Mouse (Mus musculus) limb, embryonic 15.5 days (tissue): ENCODE measurements around the gene Cck. TPM values are rescaled to one million over a fixed set of nuclear protein-coding genes. Genes with fewer than 3 reads are reported as not detected.
"Not testable (repeated sequence)": the region's sequence is repeated elsewhere in the genome, so short reads cannot be mapped to it uniquely, and the experiment has no call there.

Experiments
- ATAC-seq: fragments of 200-750 bp; cut with Nextera tagmentation; 2 replicates; pipeline ENCODE4 v1.8.0; 2017; ENCODE audit warnings: low read depth, moderate TSS enrichment; ENCODE audit not compliant: insufficient number of reproducible peaks, low FRiP score, low TSS enrichment
- H3K27ac ChIP-seq: fragments of 300-500 bp; sonication (generic); 2 replicates; pipeline ENCODE4 v1.5.1; 2015; ENCODE audit warnings: moderate library complexity, mild to moderate bottlenecking, inconsistent platforms
- H3K27me3 ChIP-seq: fragments of 300-500 bp; sonication (generic); 2 replicates; pipeline ENCODE4 v1.6.1; 2015; ENCODE audit warnings: inconsistent platforms
- H3K36me3 ChIP-seq: fragments of 300-500 bp; sonication (generic); 2 replicates; pipeline ENCODE4 v1.6.1; 2015; ENCODE audit warnings: inconsistent platforms
- H3K4me1 ChIP-seq: fragments of 300-500 bp; sonication (generic); 2 replicates; pipeline ENCODE4 v1.6.1; 2015; ENCODE audit warnings: inconsistent platforms
- H3K4me2 ChIP-seq: fragments of 300-500 bp; sonication (generic); 2 replicates; pipeline ENCODE4 v1.6.1; 2015; ENCODE audit warnings: mild to moderate bottlenecking, inconsistent platforms
- H3K4me3 ChIP-seq: fragments of 300-500 bp; sonication (generic); 2 replicates; pipeline ENCODE4 v1.5.1; 2015; ENCODE audit warnings: mild to moderate bottlenecking, inconsistent platforms
- H3K9ac ChIP-seq: fragments of 300-500 bp; sonication (generic); 2 replicates; pipeline ENCODE4 v1.6.1; 2015; ENCODE audit warnings: inconsistent platforms
- H3K9me3 ChIP-seq: fragments of 300-500 bp; sonication (generic); 2 replicates; pipeline ENCODE4 v1.6.1; 2016; ENCODE audit warnings: inconsistent platforms
- WGBS: fragments of 180-500 bp; shearing (Covaris S2); methylation state at CpG from one replicate; pipeline ENCODE4 v1.1.7; 2015; 5-methylcytosine and 5-hydroxymethylcytosine counted together
- polyA plus RNA-seq: library from polyadenylated mRNA; unstranded; fragments of >200 nt; fragmentation: Nextera tagmentation; extraction: Ambion mirVana; gene quantifications from 2 replicates; pipeline ENCODE4 v1.2.1, GENCODE M21; 2015

Gene Cck
- polyA plus RNA-seq, 1 experiment from 2014 or later = 4.8 TPM

DNA sequence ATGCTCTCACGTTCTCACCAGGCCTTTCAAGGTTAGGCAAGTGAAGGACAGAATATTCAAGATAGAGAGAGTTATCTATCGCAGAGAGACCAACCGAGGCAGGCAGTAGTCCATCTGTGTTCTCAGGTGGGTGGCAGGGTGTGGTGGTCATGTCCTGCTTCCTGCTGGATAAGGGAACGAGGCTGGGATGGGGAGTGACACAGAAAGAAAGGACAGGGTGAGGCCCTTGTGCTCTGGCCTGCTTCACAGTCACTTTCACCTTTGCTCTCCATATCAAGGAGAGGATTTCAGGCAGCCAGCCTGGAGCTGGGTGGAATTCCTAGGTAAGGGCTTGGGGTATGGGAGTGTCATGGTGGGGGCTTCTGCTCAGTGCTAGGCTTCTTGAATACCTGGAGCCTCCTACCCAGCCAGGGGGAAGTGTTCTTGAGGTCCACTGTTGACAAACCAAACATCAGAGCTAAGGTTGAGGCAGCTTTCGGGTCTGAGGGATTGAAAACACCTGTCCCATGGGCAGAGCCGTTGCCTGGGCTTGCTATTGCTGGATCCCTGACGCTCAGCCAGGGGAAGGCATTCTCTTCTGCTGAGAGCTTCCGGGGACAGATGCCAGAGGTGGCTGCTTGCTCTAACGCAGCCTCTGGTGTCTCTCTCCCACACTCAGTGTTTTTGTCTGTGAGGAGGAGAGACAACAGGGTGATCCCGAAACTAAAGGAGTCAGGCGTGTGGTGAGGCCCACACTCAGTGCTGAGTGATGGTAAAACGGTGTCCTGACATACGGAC lies 38.6 kb downstream of the Cck start:
- peaks cover 84% of the 10 kb centered on the region for H3K36me3 ChIP-seq
- no peak overlapping the region for H3K4me3 ChIP-seq
- ATAC-seq = no peak
- H3K9ac ChIP-seq = no peak overlapping the region
- no peaks in the 10 kb centered on the region for H3K27me3 ChIP-seq
- no peaks in the 10 kb centered on the region for H3K4me1 ChIP-seq
- H3K27ac ChIP-seq = no peak overlapping the region
- no peaks in the 10 kb centered on the region for H3K9me3 ChIP-seq
- WGBS = 81% methylated on average over 13 of the region's 13 CpGs
- no peak overlapping the region for H3K4me2 ChIP-seq

GRCm38 (mm10) chr9:121454891-121455290 lies 40.6 kb downstream of the Cck start:
- WGBS = 76% methylated on average over 3 of the region's 3 CpGs
- Histone ChIP-seq H3K27ac (no peak overlapping the region), H3K36me3 (peaks cover 76% of the 10 kb centered on the region), H3K4me1 (no peaks in the 10 kb centered on the region), H3K4me2 (no peak overlapping the region), H3K27me3 (no peaks in the 10 kb centered on the region), H3K9ac (no peak overlapping the region), H3K9me3 (no peaks in the 10 kb centered on the region), H3K4me3 (no peak overlapping the region)
- ATAC-seq = no peak

DNA sequence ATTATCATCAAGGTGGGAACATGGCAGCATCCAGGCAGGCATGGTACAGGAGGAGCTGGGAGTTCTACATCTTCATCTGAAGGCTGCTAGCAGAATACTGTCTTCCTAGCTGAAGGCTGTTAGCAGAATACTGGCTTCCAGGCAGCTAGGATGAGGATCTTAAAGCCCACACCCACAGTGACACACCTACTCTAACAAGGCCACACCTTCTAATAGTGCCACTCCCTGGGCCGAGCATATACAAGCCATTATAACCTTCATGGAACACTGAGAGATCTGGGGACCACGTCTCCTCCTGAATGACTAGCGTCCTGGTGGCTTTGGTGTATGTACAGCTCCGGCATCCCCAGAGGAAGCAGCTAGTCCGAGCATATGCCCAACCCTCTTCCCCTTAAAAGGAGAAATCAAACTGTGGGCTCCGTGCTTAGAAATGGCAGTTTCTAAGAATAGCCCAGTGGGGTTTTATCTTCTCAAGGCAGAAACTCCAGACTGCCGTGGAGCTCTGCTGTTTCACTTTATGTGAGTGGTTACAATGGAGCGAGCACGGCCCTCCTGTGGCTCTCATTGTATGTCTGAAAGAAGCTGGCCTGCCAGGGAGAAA lies 43.1 kb downstream of the Cck start:
- not testable (repeated sequence) for H3K27me3 ChIP-seq, H3K4me2 ChIP-seq, H3K27ac ChIP-seq, ATAC-seq, H3K4me1 ChIP-seq, H3K4me3 ChIP-seq, H3K9me3 ChIP-seq, H3K9ac ChIP-seq
- H3K36me3 ChIP-seq = peaks cover 85% of the 10 kb centered on the region
- 73% methylated on average over 9 of the region's 9 CpGs for WGBS

GRCm38 (mm10) chr9:121446431-121446831 lies 49.1 kb downstream of the Cck start:
- no peak overlapping the region for H3K4me2 ChIP-seq
- H3K9me3 ChIP-seq = no peaks in the 10 kb centered on the region
- H3K4me3 ChIP-seq = no peak overlapping the region
- no peak overlapping the region for H3K27ac ChIP-seq
- H3K9ac ChIP-seq = no peak overlapping the region
- H3K36me3 ChIP-seq = peaks cover 82% of the 10 kb centered on the region
- 83% methylated on average over 13 of the region's 13 CpGs for WGBS
- ATAC-seq = no peak
- no peaks in the 10 kb centered on the region for H3K27me3 ChIP-seq
- H3K4me1 ChIP-seq = no peaks in the 10 kb centered on the region

GRCm38 (mm10) chr9:121445364-121445763 lies 50.1 kb downstream of the Cck start:
- no peaks in the 10 kb centered on the region for H3K9me3 ChIP-seq
- peaks cover 82% of the 10 kb centered on the region for H3K36me3 ChIP-seq
- no peak overlapping the region for H3K4me3 ChIP-seq
- no peak overlapping the region for H3K27ac ChIP-seq
- H3K4me2 ChIP-seq = no peak overlapping the region
- 78% methylated on average over 2 of the region's 2 CpGs for WGBS
- ATAC-seq = no peak
- no peaks in the 10 kb centered on the region for H3K27me3 ChIP-seq
- no peaks in the 10 kb centered on the region for H3K4me1 ChIP-seq
- no peak overlapping the region for H3K9ac ChIP-seq

DNA sequence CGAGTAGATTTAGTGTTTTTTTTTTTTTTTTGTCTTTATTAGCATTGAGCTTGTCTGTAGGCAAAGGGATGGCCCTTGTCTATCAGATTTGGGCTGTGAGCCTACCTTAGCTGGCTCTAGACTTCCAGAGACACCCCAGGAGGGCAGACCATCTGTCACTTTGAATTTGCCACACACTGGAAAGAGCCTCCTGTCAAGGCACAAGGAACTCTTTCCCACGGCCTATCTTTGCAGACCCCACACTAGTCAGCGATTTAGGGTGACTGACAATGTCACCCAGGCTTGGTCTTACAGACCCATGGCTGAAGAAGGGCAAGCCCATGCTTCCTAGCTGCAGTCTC lies 51.2 kb downstream of the Cck start:
- H3K4me2 ChIP-seq = no peak overlapping the region
- no peaks in the 10 kb centered on the region for H3K4me1 ChIP-seq
- H3K9ac ChIP-seq = no peak overlapping the region
- peaks cover 78% of the 10 kb centered on the region for H3K36me3 ChIP-seq
- H3K4me3 ChIP-seq = no peak overlapping the region
- 83% methylated on average over 3 of the region's 3 CpGs for WGBS
- H3K27ac ChIP-seq = no peak overlapping the region
- H3K9me3 ChIP-seq = no peaks in the 10 kb centered on the region
- ATAC-seq = no peak
- no peaks in the 10 kb centered on the region for H3K27me3 ChIP-seq

DNA sequence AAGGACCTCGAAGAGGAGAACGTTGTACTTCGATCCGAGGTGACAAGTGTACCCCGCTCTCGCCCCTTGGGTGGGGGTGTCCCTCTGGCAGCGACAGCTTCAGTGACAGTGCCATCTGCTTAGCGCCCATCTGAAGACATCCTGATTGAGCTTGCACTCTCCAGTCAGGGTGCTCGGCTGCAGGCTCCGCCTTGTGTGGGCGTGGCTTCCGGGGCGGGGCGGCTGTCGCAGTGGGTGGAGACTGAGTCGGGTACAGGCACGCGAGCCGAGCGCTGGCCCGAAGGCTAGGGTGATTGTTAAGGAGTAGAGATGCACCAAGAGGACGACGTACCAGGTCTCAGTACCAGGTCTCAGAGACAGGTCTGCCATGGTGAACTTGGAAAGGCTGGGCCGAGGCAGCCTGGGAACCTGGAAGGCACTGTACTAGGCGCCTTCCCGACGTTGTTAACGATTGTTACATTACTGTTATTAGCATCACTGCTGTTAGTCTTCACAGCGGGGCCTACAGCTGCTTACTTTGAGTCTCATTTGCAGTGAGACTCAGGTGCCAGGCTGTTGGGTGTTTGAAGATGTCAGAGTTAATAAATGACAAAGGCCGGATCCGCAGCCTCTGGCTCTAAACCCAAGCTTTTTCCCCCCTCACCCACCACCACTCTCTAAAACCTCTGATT lies 51.7 kb downstream of the Cck start:
- H3K4me3 ChIP-seq = no peak overlapping the region
- WGBS = 73% methylated on average over 31 of the region's 31 CpGs
- no peak overlapping the region for H3K9ac ChIP-seq
- no peaks in the 10 kb centered on the region for H3K27me3 ChIP-seq
- H3K4me1 ChIP-seq = no peaks in the 10 kb centered on the region
- no peak overlapping the region for H3K27ac ChIP-seq
- no peak for ATAC-seq
- peaks cover 73% of the 10 kb centered on the region for H3K36me3 ChIP-seq
- H3K9me3 ChIP-seq = no peaks in the 10 kb centered on the region
- H3K4me2 ChIP-seq = no peak overlapping the region

DNA sequence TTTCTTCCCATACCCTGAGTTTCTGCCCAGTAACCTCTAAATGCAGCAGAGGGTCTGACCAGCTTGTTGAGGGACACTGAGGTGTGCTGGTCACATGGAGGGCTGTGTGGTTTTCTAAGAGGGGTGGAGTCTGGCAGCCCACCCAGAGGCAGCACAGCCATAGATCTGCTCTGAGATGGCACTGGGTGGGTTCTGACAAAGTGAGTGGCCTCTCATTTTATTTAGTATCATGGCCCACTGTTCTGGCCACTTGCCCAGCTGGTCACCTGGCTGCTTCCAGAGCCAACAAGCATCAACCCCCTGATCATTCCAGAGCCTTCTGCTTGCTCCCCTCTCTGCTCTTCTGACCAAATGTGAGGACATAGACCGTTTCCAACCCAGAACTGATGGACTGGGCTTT lies 53.3 kb downstream of the Cck start:
- 73% methylated on average over 1 of the region's 1 CpGs for WGBS
- Histone ChIP-seq H3K4me3 (no peak overlapping the region), H3K4me1 (no peaks in the 10 kb centered on the region), H3K9me3 (no peaks in the 10 kb centered on the region), H3K9ac (no peak overlapping the region), H3K27me3 (no peaks in the 10 kb centered on the region), H3K27ac (no peak overlapping the region), H3K4me2 (no peak overlapping the region), H3K36me3 (peaks cover 57% of the 10 kb centered on the region)
- no peak for ATAC-seq

Other genes with a start within 250 kb of the Cck start
- gene Ulk4, start 218.5 kb downstream of the Cck start, polyA plus RNA-seq = 136 and 149 TPM in 2 replicates
- 22.5 and 25.9 TPM in 2 replicates for gene Trak1, start 198.2 kb downstream of the Cck start, polyA plus RNA-seq
- 0.24 and 0.48 TPM in 2 replicates for gene Lyzl4, start 146.4 kb upstream of the Cck start, polyA plus RNA-seq
- 0.47 and 0.60 TPM in 2 replicates for gene Vipr1, start 147.0 kb upstream of the Cck start, polyA plus RNA-seq
- 11.7 and 12.2 TPM in 2 replicates for gene Sec22c, start 209.8 kb upstream of the Cck start, polyA plus RNA-seq
- 117 and 119 TPM in 2 replicates for gene Ss18l2, start 214.6 kb upstream of the Cck start, polyA plus RNA-seq
- 68.1 and 76.9 TPM in 2 replicates for gene Nktr, start 223.5 kb upstream of the Cck start, polyA plus RNA-seq